Mouse (Mus musculus) heart, embryonic 11.5 days (tissue): ENCODE measurements around the gene Tbc1d22a. TPM values are rescaled to one million over a fixed set of nuclear protein-coding genes. Genes with fewer than 3 reads are reported as not detected.

Experiments
- ATAC-seq: fragments of 200-750 bp; cut with Nextera tagmentation; replicated peaks from 2 replicates; pipeline ENCODE4 v1.8.0; 2017; ENCODE audit warnings: moderate library complexity; ENCODE audit not compliant: insufficient number of reproducible peaks, low FRiP score, low TSS enrichment
- H3K27ac ChIP-seq: fragments of 300-500 bp; sonication (generic); 2 replicates; pipeline ENCODE4 v1.5.1; 2014; ENCODE audit warnings: mild to moderate bottlenecking, low read depth, low read length
- H3K27me3 ChIP-seq: fragments of 300-500 bp; sonication (generic); 2 replicates; pipeline ENCODE4 v1.6.1; 2014; ENCODE audit warnings: mild to moderate bottlenecking, low read length, mixed read lengths; ENCODE audit not compliant: control insufficient read depth, insufficient read depth
- H3K36me3 ChIP-seq: fragments of 300-500 bp; sonication (generic); 2 replicates; pipeline ENCODE4 v1.6.1; 2014; ENCODE audit warnings: mild to moderate bottlenecking, low read length, moderate library complexity, mixed read lengths; ENCODE audit not compliant: control insufficient read depth, insufficient read depth
- H3K4me1 ChIP-seq: fragments of 300-500 bp; sonication (generic); 2 replicates; pipeline ENCODE4 v1.6.1; 2014; ENCODE audit warnings: low read length; ENCODE audit not compliant: control insufficient read depth, insufficient read depth
- H3K4me2 ChIP-seq: fragments of 300-500 bp; sonication (generic); 2 replicates; pipeline ENCODE4 v1.6.1; 2014; ENCODE audit warnings: mild to moderate bottlenecking, moderate library complexity
- H3K4me3 ChIP-seq: fragments of 300-500 bp; sonication (generic); 2 replicates; pipeline ENCODE4 v1.5.1; 2014; ENCODE audit warnings: low read depth, low read length
- H3K9ac ChIP-seq: fragments of 300-500 bp; sonication (generic); 2 replicates; pipeline ENCODE4 v1.6.1; 2014; ENCODE audit warnings: mild to moderate bottlenecking, low read depth, low read length, moderate library complexity
- H3K9me3 ChIP-seq: fragments of 300-500 bp; sonication (generic); replicated peaks from 2 replicates; pipeline ENCODE4 v1.6.1; 2016; ENCODE audit warnings: low read length; ENCODE audit not compliant: control insufficient read depth
- WGBS: fragments of 180-500 bp; shearing (Covaris S2); extraction: QIAGEN DNeasy Blood & Tissue Kit; methylation state at CpG from one replicate; pipeline ENCODE4 v1.1.7; 2014; ENCODE audit not compliant: insufficient replicate concordance; 5-methylcytosine and 5-hydroxymethylcytosine counted together
- polyA plus RNA-seq: library from polyadenylated mRNA; unstranded; fragments of >200 nt; fragmentation: Nextera tagmentation; extraction: Ambion mirVana; gene quantifications from 2 replicates; pipeline ENCODE4 v1.2.1, GENCODE M21; 2014

Gene Tbc1d22a
- polyA plus RNA-seq, 1 experiment from 2014 or later, result 6.0 TPM

DNA sequence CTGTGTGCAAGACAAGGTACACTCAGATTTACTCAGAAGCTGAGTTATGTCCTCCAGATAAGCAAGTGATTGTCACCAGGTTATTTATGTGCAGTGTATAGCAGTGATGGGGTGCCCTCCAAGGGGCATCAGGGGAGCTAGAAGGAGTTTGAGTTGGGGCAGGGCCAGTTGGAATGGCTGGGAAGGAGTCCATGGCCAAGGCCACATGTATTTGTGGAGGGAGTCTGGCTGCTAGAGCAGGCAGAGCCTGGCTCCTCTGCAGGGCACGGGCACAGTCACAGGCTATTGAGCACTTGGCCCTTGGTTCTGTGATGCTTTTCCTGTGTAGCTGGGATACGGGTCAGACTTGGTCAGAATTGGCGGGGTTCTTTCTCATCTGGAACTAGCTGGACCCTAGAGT is 80.2 kb downstream of the Tbc1d22a start:
- Histone ChIP-seq H3K36me3 (no peaks in the 10 kb centered on the region), H3K27ac (no peak overlapping the region), H3K27me3 (no peaks in the 10 kb centered on the region), H3K4me1 (0 out of 2 replicates have a peak, but pooled peaks cover 10% of the 10 kb centered on the region), H3K4me3 (no peak overlapping the region), H3K9me3 (no peaks in the 10 kb centered on the region), H3K9ac (no peak overlapping the region), H3K4me2 (no peak overlapping the region)
- ATAC-seq, result no peak
- WGBS, result 91% methylated on average over 3 of the region's 3 CpGs

DNA sequence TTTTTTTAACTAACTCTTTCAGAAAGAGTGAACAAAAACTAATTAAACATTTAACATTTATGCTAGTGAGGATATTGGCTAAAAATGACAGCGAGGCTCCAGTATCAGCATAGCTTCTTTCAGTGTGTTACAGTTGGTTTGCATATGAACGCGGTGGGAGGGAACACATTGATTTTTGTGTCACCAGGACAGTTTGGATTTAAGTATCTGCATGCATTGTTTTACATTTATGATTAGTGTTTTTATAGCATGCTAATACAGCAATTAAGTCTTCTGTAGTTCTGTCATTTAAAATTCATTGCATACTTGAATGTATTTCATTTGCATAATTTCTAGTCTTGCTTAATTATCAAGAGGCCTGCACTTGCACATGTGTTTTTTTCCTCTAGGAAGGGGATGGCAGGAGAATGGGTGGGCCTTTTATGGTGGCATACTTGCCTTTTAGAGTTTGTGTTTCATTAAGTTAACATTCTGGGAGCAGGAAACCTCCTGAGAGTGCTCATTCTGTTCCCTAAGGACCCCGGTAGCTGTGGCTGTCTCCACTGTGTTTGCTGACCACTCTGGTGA is 81.5 kb downstream of the Tbc1d22a start:
- H3K4me3 ChIP-seq, result no peak overlapping the region
- no peaks in the 10 kb centered on the region for H3K9me3 ChIP-seq
- no peak overlapping the region for H3K9ac ChIP-seq
- 0 out of 2 replicates have a peak, but pooled peaks cover 3% of the 10 kb centered on the region for H3K4me1 ChIP-seq
- H3K27ac ChIP-seq, result no peak overlapping the region
- WGBS, result 87% methylated on average over 4 of the region's 4 CpGs
- no peaks in the 10 kb centered on the region for H3K27me3 ChIP-seq
- no peak for ATAC-seq
- H3K4me2 ChIP-seq, result no peak overlapping the region
- no peaks in the 10 kb centered on the region for H3K36me3 ChIP-seq

DNA sequence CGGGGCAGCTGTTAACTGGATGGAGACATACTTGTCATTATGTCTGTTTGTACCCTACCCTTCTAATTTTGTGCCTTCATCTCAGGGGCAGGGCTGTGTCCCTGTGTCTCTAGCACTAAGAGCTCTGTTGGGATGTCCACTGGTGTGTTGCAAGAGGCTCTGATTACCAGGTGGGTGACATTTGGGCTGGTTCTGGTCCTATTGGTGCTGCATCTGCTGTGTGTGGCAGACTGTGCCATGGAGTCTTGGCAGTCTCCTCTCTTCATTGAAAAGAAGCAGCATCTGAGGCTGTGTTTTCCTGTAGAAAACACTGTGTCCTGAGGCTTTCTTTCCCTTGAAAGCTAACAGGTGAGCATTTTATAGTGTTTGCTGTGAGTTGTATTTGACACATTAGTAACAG is 83.0 kb downstream of the Tbc1d22a start:
- WGBS, result 94% methylated on average over 1 of the region's 1 CpGs
- no peak overlapping the region for H3K9ac ChIP-seq
- 0 out of 2 replicates have a peak, but pooled peaks cover 3% of the 10 kb centered on the region for H3K4me1 ChIP-seq
- no peaks in the 10 kb centered on the region for H3K36me3 ChIP-seq
- no peaks in the 10 kb centered on the region for H3K27me3 ChIP-seq
- no peak overlapping the region for H3K4me2 ChIP-seq
- no peak overlapping the region for H3K4me3 ChIP-seq
- H3K9me3 ChIP-seq, result no peaks in the 10 kb centered on the region
- no peak overlapping the region for H3K27ac ChIP-seq
- ATAC-seq, result no peak

DNA sequence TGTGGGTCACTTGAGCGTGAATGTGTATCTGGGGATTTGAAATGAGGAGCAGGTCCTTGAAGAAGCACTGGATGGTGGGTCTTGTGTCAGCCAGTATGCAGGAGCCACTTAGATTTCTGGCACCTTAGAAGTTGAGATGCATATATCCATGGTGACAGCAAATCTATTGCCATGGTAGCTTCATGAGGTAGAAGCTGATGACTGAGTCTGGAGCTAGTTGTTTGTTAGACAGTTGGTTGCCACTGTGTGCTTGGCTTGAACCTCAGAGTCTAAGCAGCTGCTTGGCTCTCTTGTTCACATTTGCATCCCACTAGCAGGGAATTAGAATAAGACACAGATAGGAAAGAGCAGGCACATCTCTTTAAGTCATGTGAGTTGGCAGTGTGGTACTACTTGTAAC is 89.6 kb downstream of the Tbc1d22a start:
- WGBS, result 96% methylated on average over 1 of the region's 1 CpGs
- Histone ChIP-seq H3K27me3 (no peaks in the 10 kb centered on the region), H3K36me3 (no peaks in the 10 kb centered on the region), H3K27ac (no peak overlapping the region), H3K4me3 (no peak overlapping the region), H3K4me2 (no peak overlapping the region), H3K9ac (no peak overlapping the region), H3K4me1 (no peaks in the 10 kb centered on the region), H3K9me3 (no peaks in the 10 kb centered on the region)
- ATAC-seq, result no peak

DNA sequence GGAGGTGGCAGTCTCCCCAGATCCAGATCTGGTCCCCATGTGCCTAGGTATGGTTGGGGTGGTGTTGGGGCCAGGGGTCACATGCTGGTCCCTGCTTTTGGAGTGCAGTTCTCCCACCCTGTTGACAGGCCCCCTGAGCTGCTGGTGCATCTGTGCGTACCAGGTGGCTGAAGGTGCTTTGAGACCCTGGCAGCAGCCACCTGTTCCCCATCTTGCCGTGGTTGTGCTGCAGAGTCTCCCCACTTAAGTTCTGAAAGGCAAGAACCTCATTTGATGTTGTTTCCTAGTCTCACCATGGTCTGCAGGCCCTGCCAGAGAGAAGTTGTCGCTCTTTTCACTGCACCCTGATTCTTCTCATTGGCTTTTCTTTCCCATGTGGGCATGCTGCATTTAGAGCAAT is 90.6 kb downstream of the Tbc1d22a start:
- ATAC-seq, result no peak
- H3K4me3 ChIP-seq, result no peak overlapping the region
- H3K4me1 ChIP-seq, result no peaks in the 10 kb centered on the region
- no peaks in the 10 kb centered on the region for H3K36me3 ChIP-seq
- no peaks in the 10 kb centered on the region for H3K9me3 ChIP-seq
- WGBS, result 84% methylated on average over 3 of the region's 3 CpGs
- H3K27me3 ChIP-seq, result no peaks in the 10 kb centered on the region
- H3K9ac ChIP-seq, result no peak overlapping the region
- no peak overlapping the region for H3K4me2 ChIP-seq
- H3K27ac ChIP-seq, result no peak overlapping the region

DNA sequence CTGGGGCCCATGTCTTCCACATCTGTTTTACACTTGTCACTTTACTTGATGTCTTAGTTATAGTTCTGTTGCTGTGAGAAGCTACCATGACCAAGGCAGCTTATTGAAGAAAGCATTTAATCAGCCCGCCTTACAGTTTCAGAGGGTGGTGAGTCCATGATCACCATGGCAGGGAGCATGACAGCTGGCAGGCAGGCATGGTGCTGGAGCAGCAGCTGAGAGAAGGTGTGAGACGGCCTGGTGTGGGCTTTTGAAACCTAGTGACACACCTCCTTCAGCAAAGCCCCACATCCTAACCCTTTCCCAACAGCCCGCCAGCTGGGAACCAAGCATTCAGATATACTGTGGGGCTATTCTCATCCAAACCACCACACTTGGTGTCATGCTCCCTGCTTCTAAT is 91.0 kb downstream of the Tbc1d22a start:
- Histone ChIP-seq H3K4me1 (no peaks in the 10 kb centered on the region), H3K27me3 (no peaks in the 10 kb centered on the region), H3K27ac (no peak overlapping the region), H3K36me3 (no peaks in the 10 kb centered on the region), H3K9ac (no peak overlapping the region), H3K9me3 (no peaks in the 10 kb centered on the region), H3K4me2 (no peak overlapping the region), H3K4me3 (no peak overlapping the region)
- no peak for ATAC-seq
- WGBS, result 69% methylated on average over 3 of the region's 3 CpGs

DNA sequence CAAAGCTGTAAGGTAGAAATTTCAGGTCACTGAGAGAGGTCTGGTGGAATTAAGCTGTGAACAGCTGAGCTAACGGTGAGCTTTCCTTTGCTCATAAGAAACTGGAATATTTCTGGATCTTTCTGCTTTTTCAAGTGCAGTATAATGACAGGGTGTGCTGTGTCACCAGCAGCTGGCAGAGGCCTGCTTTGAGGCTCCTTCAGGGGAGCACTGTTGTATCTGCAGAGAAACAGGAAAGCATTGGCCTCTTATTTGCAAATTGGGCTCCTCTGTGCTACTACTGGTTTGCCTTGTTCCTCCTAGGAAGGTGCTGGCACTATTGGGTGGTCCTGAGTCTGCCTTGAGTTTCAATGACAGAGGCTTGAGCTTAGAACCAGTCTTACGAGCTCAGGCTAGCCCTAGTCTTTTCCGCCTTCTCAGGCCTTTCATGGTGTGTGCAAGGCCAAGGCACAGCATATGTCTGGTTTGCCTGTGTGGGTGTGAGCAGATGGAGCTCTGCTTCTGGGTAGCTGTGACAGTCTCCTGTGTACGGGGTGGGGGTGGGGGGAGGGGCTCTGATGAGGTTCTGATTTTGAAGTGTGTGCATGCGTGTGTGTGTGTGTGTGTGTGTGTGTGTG is 95.1 kb downstream of the Tbc1d22a start:
- no peaks in the 10 kb centered on the region for H3K4me1 ChIP-seq
- no peak overlapping the region for H3K4me3 ChIP-seq
- no peaks in the 10 kb centered on the region for H3K9me3 ChIP-seq
- 87% methylated on average over 5 of the region's 5 CpGs for WGBS
- no peaks in the 10 kb centered on the region for H3K27me3 ChIP-seq
- no peak overlapping the region for H3K9ac ChIP-seq
- H3K36me3 ChIP-seq, result peaks cover 5% of the 10 kb centered on the region
- H3K4me2 ChIP-seq, result no peak overlapping the region
- H3K27ac ChIP-seq, result no peak overlapping the region
- no peak for ATAC-seq

DNA sequence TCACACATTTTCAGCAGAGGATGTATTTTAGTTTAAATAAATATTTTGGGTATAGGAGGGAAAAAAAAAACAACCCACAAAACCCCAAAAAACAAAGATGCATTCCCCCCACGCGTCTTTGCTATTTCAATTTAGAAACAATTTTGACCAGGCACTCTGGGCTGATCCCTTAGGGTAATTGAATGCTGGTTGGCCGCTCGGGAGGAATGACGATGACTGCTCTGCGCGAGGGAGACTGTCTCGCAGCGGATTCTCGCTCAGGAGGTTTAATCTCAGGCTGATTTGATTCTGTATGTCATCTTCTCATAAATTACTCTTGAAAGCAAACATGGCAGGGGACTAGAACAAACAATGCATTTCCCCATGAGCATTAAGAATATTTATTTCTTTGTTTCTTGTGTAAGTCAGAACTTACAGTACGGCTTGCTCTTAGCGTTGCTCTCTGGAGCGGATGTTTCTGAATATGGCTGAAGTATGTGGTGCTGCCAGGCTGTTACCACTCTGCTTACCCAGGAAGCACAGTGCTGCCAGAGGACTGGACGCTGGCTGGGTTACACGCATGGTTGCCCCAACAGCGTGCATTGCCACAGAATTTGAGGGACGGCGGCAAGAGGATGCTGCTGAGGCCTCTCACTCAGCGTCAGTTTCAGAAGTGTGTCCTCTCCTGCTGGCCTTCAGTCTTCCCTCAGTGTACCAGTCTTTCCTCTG is 106.7 kb downstream of the Tbc1d22a start:
- H3K9me3 ChIP-seq, result no peaks in the 10 kb centered on the region
- WGBS, result 89% methylated on average over 19 of the region's 19 CpGs
- no peak overlapping the region for H3K4me2 ChIP-seq
- H3K36me3 ChIP-seq, result no peaks in the 10 kb centered on the region
- no peak for ATAC-seq
- no peaks in the 10 kb centered on the region for H3K27me3 ChIP-seq
- no peak overlapping the region for H3K27ac ChIP-seq
- H3K9ac ChIP-seq, result no peak overlapping the region
- no peaks in the 10 kb centered on the region for H3K4me1 ChIP-seq
- no peak overlapping the region for H3K4me3 ChIP-seq
